Mouse (Mus musculus): ENCODE results near the gene Rxylt1.

The Rxylt1 gene

GRCm38 (mm10) chr10:122044926-122045325 is 52.2 kb downstream of the Rxylt1 start:
- DNase-seq (ENCODE audit: low spot score in 2 of 2), result no peak

- DNase-seq (ENCODE audit: low spot score in 2 of 2), result no peak
These were observed 56.8 kb downstream of the Rxylt1 start for GRCm38 (mm10) chr10:122040372-122040771.

- DNase-seq (ENCODE audit: low spot score in 2 of 2), result no peak
These were observed 57.6 kb downstream of the Rxylt1 start for GRCm38 (mm10) chr10:122039566-122039965.

GRCm38 (mm10) chr10:122038554-122038953 is 58.6 kb downstream of the Rxylt1 start:
- peak; percentile 10 to 19 for DNase-seq (ENCODE audit: low spot score in 2 of 2)

GRCm38 (mm10) chr10:122033271-122033670 is 63.9 kb downstream of the Rxylt1 start:
- DNase-seq (ENCODE audit: low spot score in 2 of 2), result no peak

- DNase-seq (ENCODE audit: low spot score in 2 of 2), result no peak
These were observed 66.8 kb downstream of the Rxylt1 start for GRCm38 (mm10) chr10:122030420-122030819.

GRCm38 (mm10) chr10:122029738-122030137 is 67.4 kb downstream of the Rxylt1 start:
- no peak for DNase-seq (ENCODE audit: low spot score in 2 of 2)

Data from spleen, postnatal 36 days (tissue).